Mouse (Mus musculus) intestine, postnatal 0 days (tissue): Measurements from ENCODE around the gene Myo1d. TPM values are rescaled to one million over a fixed set of nuclear protein-coding genes. Genes with fewer than 3 reads are reported as not detected.

Experiments
- ATAC-seq: fragments of 200-750 bp; cut with Nextera tagmentation; 2 replicates; pipeline ENCODE4 v1.8.0; 2017; ENCODE audit warnings: mild to moderate bottlenecking, moderate TSS enrichment, moderate library complexity
- H3K27ac ChIP-seq: fragments of 300-500 bp; sonication (generic); 2 replicates; pipeline ENCODE4 v1.5.1; 2014; ENCODE audit warnings: mild to moderate bottlenecking, low read depth, low read length, moderate library complexity
- H3K27me3 ChIP-seq: fragments of 300-500 bp; sonication (generic); replicated peaks from 2 replicates; pipeline ENCODE4 v1.6.1; 2014; ENCODE audit warnings: low read length, mixed read lengths; ENCODE audit not compliant: control insufficient read depth, insufficient read depth
- H3K36me3 ChIP-seq: fragments of 300-500 bp; sonication (generic); 2 replicates; pipeline ENCODE4 v1.6.1; 2014; ENCODE audit warnings: mild to moderate bottlenecking, moderate library complexity; ENCODE audit not compliant: control insufficient read depth, insufficient read depth
- H3K4me1 ChIP-seq: fragments of 300-500 bp; sonication (generic); replicated peaks from 2 replicates; pipeline ENCODE4 v1.6.1; 2014; ENCODE audit warnings: antibody characterized with exemption, low read length, mixed read lengths; ENCODE audit not compliant: control insufficient read depth, insufficient read depth
- H3K4me2 ChIP-seq: fragments of 300-500 bp; sonication (generic); replicated peaks from 2 replicates; pipeline ENCODE4 v1.6.1; 2014; ENCODE audit warnings: low read depth, mild to moderate bottlenecking, moderate library complexity
- H3K4me3 ChIP-seq: fragments of 300-500 bp; sonication (generic); 2 replicates; pipeline ENCODE4 v1.5.1; 2014; ENCODE audit warnings: low read depth, low read length
- H3K9ac ChIP-seq: fragments of 300-500 bp; sonication (generic); 2 replicates; pipeline ENCODE4 v1.6.1; 2014; ENCODE audit warnings: mild to moderate bottlenecking, low read depth, low read length
- H3K9me3 ChIP-seq: fragments of 300-500 bp; sonication (generic); 2 replicates; pipeline ENCODE4 v1.6.1; 2016; ENCODE audit warnings: mixed run types; ENCODE audit not compliant: control insufficient read depth
- CTCF ChIP-seq: sonication (generic); IDR thresholded peaks from 2 replicates; pipeline ENCODE4 v1.5.1; 2016; ENCODE audit warnings: low read depth, mild to moderate bottlenecking, control low read depth, antibody characterized with exemption, moderate library complexity
- WGBS: fragments of 180-500 bp; shearing (Covaris S2); extraction: QIAGEN DNeasy Blood & Tissue Kit; methylation state at CpG from one replicate; pipeline ENCODE4 v1.1.7; 2014; 5-methylcytosine and 5-hydroxymethylcytosine counted together
- polyA plus RNA-seq: library from polyadenylated mRNA; unstranded; fragments of >200 nt; fragmentation: Nextera tagmentation; extraction: Ambion mirVana; gene quantifications from 2 replicates; pipeline ENCODE4 v1.2.1, GENCODE M21; 2015

Myo1d gene
- polyA plus RNA-seq, 1 experiment from 2014 or later, result 57.2 TPM

- Histone ChIP-seq H3K27me3 (no peaks in the 10 kb centered on the region), H3K4me2 (no peak overlapping the region), H3K9me3 (no peaks in the 10 kb centered on the region), H3K4me3 (no peak overlapping the region), H3K27ac (no peak overlapping the region), H3K9ac (no peak overlapping the region), H3K36me3 (peaks cover 12% of the 10 kb centered on the region; the same call in 1 of the 2 replicates), H3K4me1 (no peaks in the 10 kb centered on the region)
- TF ChIP-seq CTCF, result no peak
- ATAC-seq, result no peak
- WGBS, result 84% methylated on average over 5 of the region's 5 CpGs
These were observed 219.1 kb downstream of the Myo1d start for GRCm38 (mm10) chr11:80560770-80561169.

GRCm38 (mm10) chr11:80555416-80555815 is 224.4 kb downstream of the Myo1d start:
- no peaks in the 10 kb centered on the region for H3K9me3 ChIP-seq
- no peak for ATAC-seq
- H3K4me2 ChIP-seq, result no peak overlapping the region
- H3K4me1 ChIP-seq, result no peaks in the 10 kb centered on the region
- peaks cover 9% of the 10 kb centered on the region; the same call in 1 of the 2 replicates for H3K36me3 ChIP-seq
- H3K27ac ChIP-seq, result no peak overlapping the region
- WGBS, result 83% methylated on average over 5 of the region's 5 CpGs
- no peak overlapping the region for H3K4me3 ChIP-seq
- no peaks in the 10 kb centered on the region for H3K27me3 ChIP-seq
- TF ChIP-seq CTCF, result no peak
- no peak overlapping the region for H3K9ac ChIP-seq

GRCm38 (mm10) chr11:80553046-80553445 is 226.8 kb downstream of the Myo1d start:
- Histone ChIP-seq H3K9me3 (no peaks in the 10 kb centered on the region), H3K4me2 (no peak overlapping the region), H3K27me3 (no peaks in the 10 kb centered on the region), H3K4me1 (no peaks in the 10 kb centered on the region), H3K36me3 (peaks cover 10% of the 10 kb centered on the region), H3K4me3 (no peak overlapping the region), H3K9ac (no peak overlapping the region), H3K27ac (no peak overlapping the region)
- no peak for ATAC-seq
- WGBS, result 76% methylated on average over 11 of the region's 11 CpGs
- no peak for TF ChIP-seq CTCF

- Histone ChIP-seq H3K36me3 (peaks cover 18% of the 10 kb centered on the region), H3K4me2 (no peak overlapping the region), H3K27ac (no peak overlapping the region), H3K4me1 (no peaks in the 10 kb centered on the region), H3K27me3 (no peaks in the 10 kb centered on the region), H3K9ac (no peak overlapping the region), H3K4me3 (no peak overlapping the region), H3K9me3 (no peaks in the 10 kb centered on the region)
- TF ChIP-seq CTCF, result no peak
- ATAC-seq, result no peak
- WGBS, result 64% methylated on average over 3 of the region's 3 CpGs
These were observed 228.2 kb downstream of the Myo1d start for GRCm38 (mm10) chr11:80551634-80552033.

- no peaks in the 10 kb centered on the region for H3K4me1 ChIP-seq
- TF ChIP-seq CTCF, result no peak
- WGBS, result 70% methylated on average over 10 of the region's 10 CpGs
- no peak overlapping the region for H3K4me3 ChIP-seq
- H3K36me3 ChIP-seq, result peaks cover 18% of the 10 kb centered on the region
- no peak overlapping the region for H3K9ac ChIP-seq
- H3K4me2 ChIP-seq, result no peak overlapping the region
- H3K27ac ChIP-seq, result no peak overlapping the region
- ATAC-seq, result no peak
- no peaks in the 10 kb centered on the region for H3K27me3 ChIP-seq
- no peaks in the 10 kb centered on the region for H3K9me3 ChIP-seq
These were observed 229.6 kb downstream of the Myo1d start for GRCm38 (mm10) chr11:80550264-80550663.

GRCm38 (mm10) chr11:80549854-80550253 is 230.0 kb downstream of the Myo1d start:
- WGBS, result 74% methylated on average over 6 of the region's 6 CpGs
- no peaks in the 10 kb centered on the region for H3K4me1 ChIP-seq
- no peaks in the 10 kb centered on the region for H3K9me3 ChIP-seq
- TF ChIP-seq CTCF, result no peak
- no peak overlapping the region for H3K4me2 ChIP-seq
- H3K27ac ChIP-seq, result no peak overlapping the region
- no peak overlapping the region for H3K4me3 ChIP-seq
- H3K27me3 ChIP-seq, result no peaks in the 10 kb centered on the region
- H3K36me3 ChIP-seq, result peaks cover 18% of the 10 kb centered on the region
- no peak for ATAC-seq
- H3K9ac ChIP-seq, result no peak overlapping the region

- H3K9ac ChIP-seq, result no peak overlapping the region
- H3K4me2 ChIP-seq, result no peak overlapping the region
- H3K27ac ChIP-seq, result no peak overlapping the region
- no peak overlapping the region for H3K4me3 ChIP-seq
- no peaks in the 10 kb centered on the region for H3K27me3 ChIP-seq
- H3K9me3 ChIP-seq, result no peaks in the 10 kb centered on the region
- TF ChIP-seq CTCF, result no peak
- WGBS, result 80% methylated on average over 2 of the region's 2 CpGs
- H3K4me1 ChIP-seq, result no peaks in the 10 kb centered on the region
- ATAC-seq, result no peak
- peaks cover 21% of the 10 kb centered on the region for H3K36me3 ChIP-seq
These were observed 233.6 kb downstream of the Myo1d start for GRCm38 (mm10) chr11:80546233-80546632.
